Comparison of ENCODE assay signal across 30 mouse cellular contexts in genomic region chr6:40594804-40595550, GRCm38 (mm10). TPM values are rescaled to one million over a fixed set of nuclear protein-coding genes. Genes with fewer than 3 reads are reported as not detected.
A peak's percentile ranks its signal among the peaks of the same experiment; 100 is the strongest.
DNase-seq lines count a peak whose midpoint lies in the region; ATAC-seq and TF ChIP-seq lines count a peak whose summit lies in the region.
"Had no signal": no experiment of that assay in that cellular context is flagged by ENCODE, and none has a peak within 500 bp of the region (broad histone marks: within the 10 kb centered on the region; RNA-seq: fewer than 3 reads in every experiment).

No protein-coding gene starts in this region.

- H3K79me2 ChIP-seq in macrophage (ENCODE audit: inconsistent target) = no peaks in the 10 kb centered on the region

- H3K27ac ChIP-seq in lung, postnatal 0 days (ENCODE audit: low read length) = no peak overlapping the region
- H3K27ac ChIP-seq in macrophage = peak overlapping the region; percentile 52
- H3K27ac ChIP-seq: embryonic facial prominence, embryonic 15.5 days; forebrain, embryonic 15.5 days; hindbrain, embryonic 13.5 days; left cerebral cortex, adult 2 months; neural tube, embryonic 15.5 days; stomach, postnatal 0 days had no signal

- peak; percentile 24 for DNase-seq in lung, postnatal 0 days (ENCODE audit: low spot score)
- no peak for DNase-seq in lung, adult 18-20 months
- peak; percentile 8 for DNase-seq in NIH3T3 (ENCODE audit: low read depth)
- no peak for DNase-seq in cerebellum, adult 11 months
- DNase-seq in left cerebral cortex, adult 18-20 months (ENCODE audit: low spot score in 2 of 2) = no peak
- no peak for DNase-seq in ovary, adult 18-20 months (ENCODE audit: low spot score)
- DNase-seq in left cerebral cortex, adult 8-10 months (ENCODE audit: low spot score in 2 of 2) = no peak
- DNase-seq: adrenal gland, postnatal 25 days; cerebellum, adult 9-10 months; gastrocnemius, postnatal 10 days; heart, adult 11 months; heart, postnatal 10 days; kidney, adult 18-20 months; kidney, postnatal 4 days; lung, postnatal 14 days; right cerebral cortex, postnatal 14 days; thymus, adult 2 months had no signal

- H3K4me1 ChIP-seq in lung, postnatal 0 days (ENCODE audit: insufficient read depth, low read depth, low read length) = no peaks in the 10 kb centered on the region
- H3K4me1 ChIP-seq: embryonic facial prominence, embryonic 15.5 days; forebrain, embryonic 15.5 days; hindbrain, embryonic 13.5 days; neural tube, embryonic 15.5 days had no signal

- H3K27me3 ChIP-seq in lung, postnatal 0 days (replicated peaks; ENCODE audit: insufficient read depth, low read length) = no peaks in the 10 kb centered on the region
- H3K27me3 ChIP-seq: embryonic facial prominence, embryonic 15.5 days; forebrain, embryonic 15.5 days; hindbrain, embryonic 13.5 days; neural tube, embryonic 15.5 days had no signal

- TF ChIP-seq CTCF in lung, postnatal 0 days (IDR thresholded peaks at IDR 0.05) = no peak

- no peaks in the 10 kb centered on the region for H3K36me3 ChIP-seq in lung, postnatal 0 days (ENCODE audit: insufficient read depth, low read length)
- H3K36me3 ChIP-seq in macrophage (ENCODE audit: inconsistent target) = no peaks in the 10 kb centered on the region
- H3K36me3 ChIP-seq: embryonic facial prominence, embryonic 15.5 days; forebrain, embryonic 15.5 days; hindbrain, embryonic 13.5 days; neural tube, embryonic 15.5 days had no signal

- no peak overlapping the region for H3K4me2 ChIP-seq in lung, postnatal 0 days (replicated peaks; ENCODE audit: low read depth, low read length)
- H3K4me2 ChIP-seq: embryonic facial prominence, embryonic 15.5 days; forebrain, embryonic 15.5 days; heart, embryonic 11.5 days; hindbrain, embryonic 13.5 days; neural tube, embryonic 15.5 days had no signal

- no peaks in the 10 kb centered on the region for H3K9me3 ChIP-seq in lung, postnatal 0 days (ENCODE audit: low read length)
- H3K9me3 ChIP-seq: embryonic facial prominence, embryonic 15.5 days; forebrain, embryonic 15.5 days; hindbrain, embryonic 13.5 days; neural tube, embryonic 15.5 days had no signal

- ATAC-seq in lung, postnatal 0 days = no peak
- ATAC-seq: forebrain, embryonic 15.5 days; midbrain, embryonic 16.5 days had no signal

- H3K9ac ChIP-seq in lung, postnatal 0 days (replicated peaks; ENCODE audit: low read depth) = no peak overlapping the region
- H3K9ac ChIP-seq: embryonic facial prominence, embryonic 15.5 days; forebrain, embryonic 15.5 days; hindbrain, embryonic 13.5 days; neural tube, embryonic 15.5 days had no signal

- no peak overlapping the region for H3K4me3 ChIP-seq in lung, postnatal 0 days (ENCODE audit: low read depth, low read length)
- H3K4me3 ChIP-seq in macrophage (ENCODE audit: inconsistent target) = no peak overlapping the region
- H3K4me3 ChIP-seq: embryonic facial prominence, embryonic 15.5 days; forebrain, embryonic 15.5 days; hindbrain, embryonic 13.5 days; left cerebral cortex, adult 2 months; neural tube, embryonic 15.5 days had no signal

- 65% methylated on average over 3 of the region's 3 CpGs for WGBS in lung, postnatal 0 days
- 3% methylated on average over 3 of the region's 3 CpGs for WGBS in macrophage (ENCODE audit: missing documents)

- TF ChIP-seq EP300 in lung, postnatal 0 days (IDR thresholded peaks at IDR 0.05) = no peak

RNA-seq across cellular contexts. Expression of gene Clec5a, which starts 9.4 kb away (rescaled TPM):
- polyA plus RNA-seq in lung, postnatal 0 days (2015; fragmentation: Nextera tagmentation; extraction: Ambion mirVana) = 4.0 and 5.8 TPM in 2 replicates
- 10 to 100 TPM in 18 of 26 experiments, 1 to 10 TPM in 8; 3.9 to 55.9 (median 17.7) TPM for total RNA-seq in macrophage (2018; cell fraction: chromatin; rRNA removed)
- 10 to 100 TPM; 22.5 to 84.2 (median 37.6) TPM for total RNA-seq in macrophage (2018; cell fraction: cytosol; rRNA removed)
- total RNA-seq in macrophage (2018; cell fraction: nucleus; rRNA removed) = 10 to 100 TPM; 17.2 to 70.7 (median 39.3) TPM
- polyA plus RNA-seq in macrophage (2018) = 34.8 to 46.5 TPM (median 43.4 TPM) in 3 replicates
- 1 to 10 TPM in 1 of 2 experiments, under 1 TPM in 1; 1.00 to 1.5 TPM for total RNA-seq in left cerebral cortex, adult 18-20 months (2021)
- 1 to 10 TPM in 2 of 4 experiments, under 1 TPM in 2; 0.67 to 4.2 (median 2.0) TPM for total RNA-seq in left cerebral cortex, adult 8-10 months (2022)
- polyA plus RNA-seq: liver, adult 2 months had no signal

RNA-seq across cellular contexts. Expression of gene Tas2r138, which starts 18.1 kb away (rescaled TPM):
- not detected in 2 replicates for polyA plus RNA-seq in lung, postnatal 0 days (2015; fragmentation: Nextera tagmentation; extraction: Ambion mirVana)
- total RNA-seq in macrophage (2018; cell fraction: chromatin; rRNA removed) = not detected
- not detected for total RNA-seq in macrophage (2018; cell fraction: cytosol; rRNA removed)
- not detected for total RNA-seq in macrophage (2018; cell fraction: nucleus; rRNA removed)
- polyA plus RNA-seq in macrophage (2018) = not detected in 3 replicates
- total RNA-seq in left cerebral cortex, adult 18-20 months (2021) = not detected
- total RNA-seq in left cerebral cortex, adult 8-10 months (2022) = not detected
- total RNA-seq: adrenal gland, postnatal 25 days; gastrocnemius, postnatal 10 days; heart, postnatal 10 days; left cerebral cortex, adult 2 months; liver, adult 2 months had no signal
- polyA plus RNA-seq: embryonic facial prominence, embryonic 15.5 days; forebrain, embryonic 15.5 days; heart, embryonic 11.5 days; hindbrain, embryonic 13.5 days; kidney, embryonic 16.5 days; limb, embryonic 11.5 days; liver, embryonic 16.5 days; midbrain, embryonic 16.5 days; neural tube, embryonic 15.5 days; stomach, postnatal 0 days had no signal

RNA-seq across cellular contexts. Expression of gene Olfr460, which starts 25.7 kb away (rescaled TPM):
- polyA plus RNA-seq in lung, postnatal 0 days (2015; fragmentation: Nextera tagmentation; extraction: Ambion mirVana) = not detected in 2 replicates
- total RNA-seq in macrophage (2018; cell fraction: chromatin; rRNA removed) = under 1 TPM in 3 of 26 experiments, not detected in 23; 0.16 to 0.50 (median 0.25) TPM
- total RNA-seq in macrophage (2018; cell fraction: cytosol; rRNA removed) = not detected
- total RNA-seq in macrophage (2018; cell fraction: nucleus; rRNA removed) = under 1 TPM in 5 of 26 experiments, not detected in 21; 0.12 to 0.34 (median 0.28) TPM
- not detected in 3 replicates for polyA plus RNA-seq in macrophage (2018)
- not detected for total RNA-seq in left cerebral cortex, adult 18-20 months (2021)
- not detected for total RNA-seq in left cerebral cortex, adult 8-10 months (2022)
- total RNA-seq: adrenal gland, postnatal 25 days; gastrocnemius, postnatal 10 days; heart, postnatal 10 days; left cerebral cortex, adult 2 months; liver, adult 2 months had no signal
- polyA plus RNA-seq: embryonic facial prominence, embryonic 15.5 days; forebrain, embryonic 15.5 days; hindbrain, embryonic 13.5 days; kidney, embryonic 16.5 days; liver, adult 2 months; liver, embryonic 16.5 days; midbrain, embryonic 16.5 days; neural tube, embryonic 15.5 days; stomach, postnatal 0 days; thymus, adult 2 months had no signal

RNA-seq across cellular contexts. Expression of gene Mgam, which starts 33.7 kb away (rescaled TPM):
- polyA plus RNA-seq in lung, postnatal 0 days (2015; fragmentation: Nextera tagmentation; extraction: Ambion mirVana) = 0.05 and 0.11 TPM in 2 replicates
- total RNA-seq in macrophage (2018; cell fraction: chromatin; rRNA removed) = 1 to 10 TPM in 4 of 26 experiments, under 1 TPM in 5, not detected in 17; 0.18 to 1.7 (median 0.66) TPM
- under 1 TPM in 13 of 26 experiments, not detected in 13; 0.03 to 0.43 (median 0.06) TPM for total RNA-seq in macrophage (2018; cell fraction: cytosol; rRNA removed)
- 1 to 10 TPM in 2 of 26 experiments, under 1 TPM in 11, not detected in 13; 0.06 to 1.7 (median 0.25) TPM for total RNA-seq in macrophage (2018; cell fraction: nucleus; rRNA removed)
- polyA plus RNA-seq in macrophage (2018) = 0.11 TPM in 1 of 3 replicates, not detected in the others
- total RNA-seq in left cerebral cortex, adult 18-20 months (2021) = not detected
- under 1 TPM in 1 of 4 experiments, not detected in 3; 0.39 TPM for total RNA-seq in left cerebral cortex, adult 8-10 months (2022)
- polyA plus RNA-seq: forebrain, embryonic 15.5 days; limb, embryonic 11.5 days; midbrain, embryonic 16.5 days had no signal

RNA-seq across cellular contexts. Expression of gene Olfr461, which starts 40.1 kb away (rescaled TPM):
- not detected in 2 replicates for polyA plus RNA-seq in lung, postnatal 0 days (2015; fragmentation: Nextera tagmentation; extraction: Ambion mirVana)
- total RNA-seq in macrophage (2018; cell fraction: chromatin; rRNA removed) = not detected
- not detected for total RNA-seq in macrophage (2018; cell fraction: cytosol; rRNA removed)
- total RNA-seq in macrophage (2018; cell fraction: nucleus; rRNA removed) = not detected
- not detected in 3 replicates for polyA plus RNA-seq in macrophage (2018)
- not detected for total RNA-seq in left cerebral cortex, adult 18-20 months (2021)
- not detected for total RNA-seq in left cerebral cortex, adult 8-10 months (2022)
- total RNA-seq: adrenal gland, postnatal 25 days; gastrocnemius, postnatal 10 days; heart, postnatal 10 days; left cerebral cortex, adult 2 months; liver, adult 2 months had no signal
- polyA plus RNA-seq: embryonic facial prominence, embryonic 15.5 days; heart, embryonic 11.5 days; liver, adult 2 months; thymus, adult 2 months had no signal

Comparison
In these comparisons a context has a peak if more than half of its experiments do, and no peak if none do; other contexts are left out.
1. DNase-seq: peak in lung, postnatal 0 days (single experiment) and NIH3T3 (single experiment); none in lung, adult 18-20 months (0 of 2), cerebellum, adult 11 months (single experiment), left cerebral cortex, adult 18-20 months (0 of 2), ovary, adult 18-20 months (single experiment) and left cerebral cortex, adult 8-10 months (0 of 2).